Mouse (Mus musculus) liver, postnatal 0 days (tissue): ENCODE measurements around the gene Ptprb. TPM values are rescaled to one million over a fixed set of nuclear protein-coding genes. Genes with fewer than 3 reads are reported as not detected.

Experiments
- ATAC-seq: fragments of 200-750 bp; cut with Nextera tagmentation; 2 replicates; pipeline ENCODE4 v1.8.0; 2017; ENCODE audit warnings: mild to moderate bottlenecking, moderate library complexity
- DNase-seq: peaks from one replicate; pipeline ENCODE4 v3.0.0-alpha.2; 2016
- H3K27ac ChIP-seq: fragments of 300-500 bp; sonication (generic); 2 replicates; pipeline ENCODE4 v1.5.1; 2014; ENCODE audit warnings: antibody characterized with exemption, moderate library complexity, mild to moderate bottlenecking, low read depth
- H3K27me3 ChIP-seq: fragments of 300-500 bp; sonication (generic); 2 replicates; pipeline ENCODE4 v1.6.1; 2014; ENCODE audit warnings: low read length, control low read depth, mixed read lengths; ENCODE audit not compliant: insufficient read depth
- H3K36me3 ChIP-seq: fragments of 300-500 bp; sonication (generic); replicated peaks from 2 replicates; pipeline ENCODE4 v1.6.1; 2014; ENCODE audit warnings: mild to moderate bottlenecking, control low read depth, low read length, moderate library complexity, mixed read lengths; ENCODE audit not compliant: insufficient read depth
- H3K4me1 ChIP-seq: fragments of 300-500 bp; sonication (generic); 2 replicates; pipeline ENCODE4 v1.6.1; 2014; ENCODE audit warnings: antibody characterized with exemption, mild to moderate bottlenecking, control low read depth; ENCODE audit not compliant: insufficient read depth
- H3K4me2 ChIP-seq: fragments of 300-500 bp; sonication (generic); 2 replicates; pipeline ENCODE4 v1.6.1; 2014; ENCODE audit warnings: low read depth, mild to moderate bottlenecking, low read length, moderate library complexity, mixed read lengths
- H3K4me3 ChIP-seq: fragments of 300-500 bp; sonication (generic); 2 replicates; pipeline ENCODE4 v1.5.1; 2014; ENCODE audit warnings: low read depth, low read length
- H3K9ac ChIP-seq: fragments of 300-500 bp; sonication (generic); replicated peaks from 2 replicates; pipeline ENCODE4 v1.6.1; 2014; ENCODE audit warnings: mild to moderate bottlenecking, moderate library complexity
- H3K9me3 ChIP-seq: fragments of 300-500 bp; sonication (generic); 2 replicates; pipeline ENCODE4 v1.6.1; 2016; ENCODE audit warnings: mild to moderate bottlenecking, control low read depth, low read length, mixed read lengths
- CTCF ChIP-seq: sonication (generic); IDR thresholded peaks from 2 replicates; pipeline ENCODE4 v1.5.1; 2016; ENCODE audit warnings: antibody characterized with exemption, low read depth
- EP300 ChIP-seq: IDR thresholded peaks from 2 replicates; pipeline ENCODE4 v1.6.1; 2016; ENCODE audit warnings: antibody characterized with exemption, low read depth, mild to moderate bottlenecking
- WGBS: fragments of 180-500 bp; shearing (Covaris S2); extraction: QIAGEN DNeasy Blood & Tissue Kit; methylation state at CpG from one replicate; pipeline ENCODE4 v1.1.7; 2014; ENCODE audit not compliant: insufficient replicate concordance; 5-methylcytosine and 5-hydroxymethylcytosine counted together
- polyA plus RNA-seq: library from polyadenylated mRNA; unstranded; fragments of >200 nt; fragmentation: Nextera tagmentation; extraction: Ambion mirVana; gene quantifications from 2 replicates; pipeline ENCODE4 v1.2.1, GENCODE M21; 2015

Gene Ptprb
- polyA plus RNA-seq, 1 experiment from 2014 or later: 3.1 TPM

DNA sequence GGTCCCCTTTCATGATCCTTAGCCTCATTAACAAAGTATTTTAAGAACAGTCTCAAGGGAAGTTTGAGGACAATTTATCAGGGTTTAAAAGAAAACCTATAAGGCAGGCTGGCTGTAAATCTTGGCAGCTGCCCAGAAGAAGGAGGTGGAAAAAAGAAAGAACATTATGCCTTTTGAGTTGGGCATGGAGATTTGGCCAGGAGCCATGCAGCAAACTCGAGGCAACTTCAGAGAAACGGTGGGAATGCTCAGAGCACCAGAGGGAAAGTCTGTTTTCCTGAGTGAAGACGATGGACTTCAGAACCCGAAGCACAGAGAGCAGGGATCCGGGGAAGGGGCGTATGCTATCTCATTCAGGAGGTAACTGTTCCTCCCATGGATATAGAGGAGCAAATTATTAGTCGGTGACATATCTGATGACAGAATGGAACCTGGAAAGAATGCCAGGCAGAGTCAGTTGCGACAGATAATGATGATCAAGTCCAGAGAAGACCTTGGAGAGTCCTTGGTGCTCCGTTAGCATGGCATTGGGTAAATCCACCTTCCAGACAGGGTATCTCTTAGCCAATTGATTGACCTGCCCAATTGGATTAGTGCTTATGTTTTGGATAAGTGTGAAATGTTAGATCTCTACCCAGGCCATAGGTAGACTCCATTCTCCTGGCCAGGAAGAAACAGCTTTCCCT lies 118.6 kb downstream of the Ptprb start:
- 68% methylated on average over 9 of the region's 9 CpGs for WGBS
- no peak overlapping the region for H3K4me3 ChIP-seq
- H3K9me3 ChIP-seq: no peaks in the 10 kb centered on the region
- H3K27ac ChIP-seq: no peak overlapping the region
- H3K27me3 ChIP-seq: no peaks in the 10 kb centered on the region
- H3K4me2 ChIP-seq: no peak overlapping the region
- no peak for TF ChIP-seq CTCF
- no peak for TF ChIP-seq EP300
- ATAC-seq (no peak), DNase-seq (no peak)
- no peak overlapping the region for H3K9ac ChIP-seq
- no peaks in the 10 kb centered on the region for H3K4me1 ChIP-seq
- no peaks in the 10 kb centered on the region for H3K36me3 ChIP-seq

DNA sequence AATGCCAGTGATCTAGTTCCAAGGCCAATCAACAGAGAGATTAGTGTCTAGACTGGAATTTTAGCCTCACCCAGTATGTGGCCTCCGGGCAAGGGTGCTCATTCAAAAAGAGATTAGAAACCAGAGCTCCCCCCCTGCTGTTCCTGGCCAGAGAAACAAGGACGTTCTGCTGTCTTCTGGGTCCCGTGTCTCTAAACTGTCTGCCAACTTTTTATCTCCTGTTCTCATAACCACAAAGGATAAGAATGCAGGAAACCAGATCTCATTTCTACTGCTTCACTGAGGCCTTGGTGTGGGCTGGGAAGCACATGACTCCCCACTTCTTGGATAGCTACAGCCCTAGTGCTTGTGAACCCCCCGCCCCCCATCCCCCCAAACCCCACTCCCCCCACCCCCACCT lies 119.3 kb downstream of the Ptprb start:
- no peak for DNase-seq
- Histone ChIP-seq H3K9ac (no peak overlapping the region), H3K4me1 (no peaks in the 10 kb centered on the region), H3K4me3 (no peak overlapping the region), H3K9me3 (no peaks in the 10 kb centered on the region), H3K27ac (no peak overlapping the region), H3K27me3 (no peaks in the 10 kb centered on the region), H3K36me3 (no peaks in the 10 kb centered on the region), H3K4me2 (no peak overlapping the region)
- no peak for ATAC-seq
- 27% methylated on average over 4 of the region's 4 CpGs for WGBS
- TF ChIP-seq EP300: no peak

DNA sequence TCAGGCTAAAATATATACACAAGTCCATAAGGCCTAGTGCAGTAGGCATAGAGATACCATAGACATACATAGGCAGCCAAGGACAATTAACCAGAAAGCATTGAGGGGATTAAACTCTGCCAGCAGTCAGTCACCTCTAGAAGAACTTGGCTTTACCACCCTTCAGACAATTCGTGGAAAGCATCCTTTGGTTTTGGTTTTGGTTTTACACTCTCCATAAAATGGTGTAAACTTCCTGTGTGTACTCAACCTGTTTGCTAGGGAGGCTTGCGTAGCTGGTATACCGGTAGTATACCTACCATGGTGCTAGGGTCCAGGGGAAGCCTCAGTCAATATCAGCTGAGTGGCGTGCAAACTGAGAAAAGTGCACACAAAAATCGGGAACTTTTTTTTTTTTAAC lies 121.0 kb downstream of the Ptprb start:
- H3K36me3 ChIP-seq: no peaks in the 10 kb centered on the region
- no peak overlapping the region for H3K4me2 ChIP-seq
- H3K9ac ChIP-seq: no peak overlapping the region
- H3K27ac ChIP-seq: no peak overlapping the region
- 59% methylated on average over 5 of the region's 5 CpGs for WGBS
- no peaks in the 10 kb centered on the region for H3K9me3 ChIP-seq
- DNase-seq: no peak
- H3K4me1 ChIP-seq: no peaks in the 10 kb centered on the region
- H3K27me3 ChIP-seq: no peaks in the 10 kb centered on the region
- no peak overlapping the region for H3K4me3 ChIP-seq
- no peak for ATAC-seq
- TF ChIP-seq CTCF (no peak), EP300 (no peak)

DNA sequence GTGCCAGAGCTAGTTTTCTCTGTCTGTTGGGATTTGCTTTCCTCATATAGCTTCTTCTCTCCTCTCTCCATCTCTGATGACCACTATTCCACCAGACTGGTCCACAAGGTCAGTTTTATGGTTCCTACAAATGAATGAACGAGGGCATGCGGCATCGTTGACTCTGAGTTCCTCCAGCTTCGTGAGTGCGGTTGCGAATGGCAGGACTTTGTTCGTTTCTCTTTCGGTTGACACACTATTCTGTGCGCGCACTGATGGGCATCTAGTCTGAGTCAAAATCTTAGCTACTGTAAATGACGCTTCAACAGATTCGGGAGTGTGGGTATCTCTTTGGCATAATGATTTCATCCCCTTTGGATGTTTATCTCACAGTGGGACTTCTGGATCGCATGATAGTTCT lies 121.6 kb downstream of the Ptprb start:
- ATAC-seq (no peak), DNase-seq (no peak)
- no peak overlapping the region for H3K27ac ChIP-seq
- H3K4me1 ChIP-seq: no peaks in the 10 kb centered on the region
- WGBS: 75% methylated on average over 13 of the region's 13 CpGs
- no peak for TF ChIP-seq CTCF
- no peak for TF ChIP-seq EP300
- H3K4me2 ChIP-seq: no peak overlapping the region
- no peak overlapping the region for H3K9ac ChIP-seq
- no peak overlapping the region for H3K4me3 ChIP-seq
- H3K9me3 ChIP-seq: no peaks in the 10 kb centered on the region
- H3K36me3 ChIP-seq: no peaks in the 10 kb centered on the region
- H3K27me3 ChIP-seq: no peaks in the 10 kb centered on the region

DNA sequence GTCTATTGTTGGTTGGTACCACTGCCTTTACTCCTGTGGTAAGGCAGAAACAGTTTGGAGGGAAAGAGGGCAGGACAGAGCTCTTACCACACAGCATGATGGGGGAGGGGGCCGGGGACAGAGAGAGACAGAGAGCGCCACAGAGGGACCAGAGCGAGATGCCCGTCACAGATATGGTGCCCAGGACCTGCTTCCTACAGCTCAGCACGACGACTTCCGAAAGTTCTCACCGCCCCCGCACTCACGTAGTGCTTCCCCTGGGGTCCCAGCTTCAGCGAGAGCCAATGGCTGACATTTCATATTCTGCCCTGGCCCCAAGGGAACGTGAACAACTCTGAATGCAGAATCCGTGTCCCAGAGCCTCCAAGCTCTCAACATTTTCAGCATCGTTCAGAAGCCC lies 122.2 kb downstream of the Ptprb start:
- WGBS: 32% methylated on average over 14 of the region's 14 CpGs
- Histone ChIP-seq H3K27ac (no peak overlapping the region), H3K4me3 (no peak overlapping the region), H3K9me3 (no peaks in the 10 kb centered on the region), H3K36me3 (no peaks in the 10 kb centered on the region), H3K4me1 (no peaks in the 10 kb centered on the region), H3K9ac (no peak overlapping the region), H3K4me2 (peak overlapping the region; percentile 22), H3K27me3 (no peaks in the 10 kb centered on the region)
- DNase-seq: no peak
- no peak for ATAC-seq
- no peak for TF ChIP-seq EP300

DNA sequence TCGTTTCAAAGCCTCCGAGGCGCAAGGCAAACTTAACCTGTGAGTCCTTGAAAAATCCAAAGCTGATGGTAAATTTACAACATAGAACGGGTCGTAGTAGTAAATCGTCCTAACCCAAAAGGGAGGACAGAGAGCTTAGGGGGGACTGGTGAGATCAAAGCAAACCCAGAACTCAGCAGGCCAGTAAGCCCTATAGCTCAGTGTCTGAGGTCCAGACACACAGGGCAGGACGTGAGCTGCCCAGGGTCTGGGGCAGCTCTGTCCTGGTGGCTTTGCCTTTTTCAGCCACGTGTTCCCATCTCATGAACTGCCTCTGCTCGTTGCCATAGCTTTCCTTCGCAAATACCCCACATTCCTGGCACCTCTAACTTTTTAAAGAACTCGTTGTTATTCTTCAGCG lies 122.7 kb downstream of the Ptprb start:
- ATAC-seq: no peak
- Histone ChIP-seq H3K4me2 (peak overlapping the region; percentile 22; the same call in 1 of the 2 replicates), H3K4me1 (no peaks in the 10 kb centered on the region), H3K36me3 (no peaks in the 10 kb centered on the region), H3K4me3 (no peak overlapping the region), H3K9me3 (no peaks in the 10 kb centered on the region), H3K27me3 (no peaks in the 10 kb centered on the region), H3K9ac (no peak overlapping the region), H3K27ac (no peak overlapping the region)
- no peak for TF ChIP-seq CTCF
- no peak for TF ChIP-seq EP300
- DNase-seq: no peak
- 59% methylated on average over 12 of the region's 12 CpGs for WGBS
